Mouse (Mus musculus) heart, embryonic 11.5 days (tissue): Measurements from ENCODE around the gene C2cd2l. TPM values are rescaled to one million over a fixed set of nuclear protein-coding genes. Genes with fewer than 3 reads are reported as not detected.

ENCODE experiments used
- ATAC-seq: fragments of 200-750 bp; cut with Nextera tagmentation; replicated peaks from 2 replicates; pipeline ENCODE4 v1.8.0; 2017; ENCODE audit warnings: moderate library complexity; ENCODE audit not compliant: insufficient number of reproducible peaks, low FRiP score, low TSS enrichment
- H3K27ac ChIP-seq: fragments of 300-500 bp; sonication (generic); 2 replicates; pipeline ENCODE4 v1.5.1; 2014; ENCODE audit warnings: mild to moderate bottlenecking, low read depth, low read length
- H3K27me3 ChIP-seq: fragments of 300-500 bp; sonication (generic); 2 replicates; pipeline ENCODE4 v1.6.1; 2014; ENCODE audit warnings: mild to moderate bottlenecking, low read length, mixed read lengths; ENCODE audit not compliant: control insufficient read depth, insufficient read depth
- H3K36me3 ChIP-seq: fragments of 300-500 bp; sonication (generic); 2 replicates; pipeline ENCODE4 v1.6.1; 2014; ENCODE audit warnings: mild to moderate bottlenecking, low read length, moderate library complexity, mixed read lengths; ENCODE audit not compliant: control insufficient read depth, insufficient read depth
- H3K4me1 ChIP-seq: fragments of 300-500 bp; sonication (generic); 2 replicates; pipeline ENCODE4 v1.6.1; 2014; ENCODE audit warnings: low read length; ENCODE audit not compliant: control insufficient read depth, insufficient read depth
- H3K4me2 ChIP-seq: fragments of 300-500 bp; sonication (generic); 2 replicates; pipeline ENCODE4 v1.6.1; 2014; ENCODE audit warnings: mild to moderate bottlenecking, moderate library complexity
- H3K4me3 ChIP-seq: fragments of 300-500 bp; sonication (generic); 2 replicates; pipeline ENCODE4 v1.5.1; 2014; ENCODE audit warnings: low read depth, low read length
- H3K9ac ChIP-seq: fragments of 300-500 bp; sonication (generic); 2 replicates; pipeline ENCODE4 v1.6.1; 2014; ENCODE audit warnings: mild to moderate bottlenecking, low read depth, low read length, moderate library complexity
- H3K9me3 ChIP-seq: fragments of 300-500 bp; sonication (generic); replicated peaks from 2 replicates; pipeline ENCODE4 v1.6.1; 2016; ENCODE audit warnings: low read length; ENCODE audit not compliant: control insufficient read depth
- WGBS: fragments of 180-500 bp; shearing (Covaris S2); extraction: QIAGEN DNeasy Blood & Tissue Kit; methylation state at CpG from one replicate; pipeline ENCODE4 v1.1.7; 2014; ENCODE audit not compliant: insufficient replicate concordance; 5-methylcytosine and 5-hydroxymethylcytosine counted together
- polyA plus RNA-seq: library from polyadenylated mRNA; unstranded; fragments of >200 nt; fragmentation: Nextera tagmentation; extraction: Ambion mirVana; gene quantifications from 2 replicates; pipeline ENCODE4 v1.2.1, GENCODE M21; 2014

The C2cd2l gene
- polyA plus RNA-seq, 1 experiment from 2014 or later: 4.7 TPM

- Histone ChIP-seq H3K4me1 (peaks cover 24% of the 10 kb centered on the region; the same call in 1 of the 2 replicates), H3K9me3 (no peaks in the 10 kb centered on the region), H3K36me3 (peaks cover 13% of the 10 kb centered on the region; the same call in 1 of the 2 replicates), H3K9ac (no peak overlapping the region), H3K4me2 (no peak overlapping the region), H3K27me3 (no peaks in the 10 kb centered on the region), H3K4me3 (no peak overlapping the region), H3K27ac (no peak overlapping the region)
- no peak for ATAC-seq
- WGBS: 71% methylated on average over 4 of the region's 4 CpGs
These were observed 5.9 kb downstream of the C2cd2l start for GRCm38 (mm10) chr9:44314257-44314547.

- no peak overlapping the region for H3K27ac ChIP-seq
- no peak overlapping the region for H3K4me2 ChIP-seq
- no peak overlapping the region for H3K4me3 ChIP-seq
- H3K36me3 ChIP-seq: peaks cover 13% of the 10 kb centered on the region; the same call in 1 of the 2 replicates
- 72% methylated on average over 19 of the region's 19 CpGs for WGBS
- ATAC-seq: no peak
- H3K9ac ChIP-seq: no peak overlapping the region
- H3K4me1 ChIP-seq: peaks cover 23% of the 10 kb centered on the region; the same call in 1 of the 2 replicates
- H3K9me3 ChIP-seq: no peaks in the 10 kb centered on the region
- no peaks in the 10 kb centered on the region for H3K27me3 ChIP-seq
These were observed 6.4 kb downstream of the C2cd2l start for GRCm38 (mm10) chr9:44313476-44314256.

- H3K36me3 ChIP-seq: peaks cover 13% of the 10 kb centered on the region; the same call in 1 of the 2 replicates
- no peaks in the 10 kb centered on the region for H3K27me3 ChIP-seq
- H3K4me3 ChIP-seq: peak overlapping the region; percentile 4; the same call in 1 of the 2 replicates
- H3K9me3 ChIP-seq: no peaks in the 10 kb centered on the region
- peaks cover 11% of the 10 kb centered on the region; the same call in 1 of the 2 replicates for H3K4me1 ChIP-seq
- peak overlapping the region; percentile 32; the same call in 1 of the 2 replicates for H3K27ac ChIP-seq
- H3K4me2 ChIP-seq: peak overlapping the region; percentile 54
- ATAC-seq: no peak
- peak overlapping the region; percentile 30 for H3K9ac ChIP-seq
- WGBS: 13% methylated on average over 27 of the region's 27 CpGs
These were observed 8.7 kb downstream of the C2cd2l start for GRCm38 (mm10) chr9:44311136-44312134.

GRCm38 (mm10) chr9:44310750-44311135, 9.3 kb downstream of the C2cd2l start:
- Histone ChIP-seq H3K27ac (peak overlapping the region; percentile 32; the same call in 1 of the 2 replicates), H3K4me2 (peak overlapping the region; percentile 54), H3K4me3 (no peak overlapping the region), H3K9me3 (no peaks in the 10 kb centered on the region), H3K36me3 (peaks cover 10% of the 10 kb centered on the region; the same call in 1 of the 2 replicates), H3K27me3 (no peaks in the 10 kb centered on the region), H3K4me1 (peaks cover 11% of the 10 kb centered on the region; the same call in 1 of the 2 replicates), H3K9ac (peak overlapping the region; percentile 30)
- ATAC-seq: no peak
- WGBS: 24% methylated on average over 10 of the region's 10 CpGs

GRCm38 (mm10) chr9:44309756-44310155, 10.3 kb downstream of the C2cd2l start:
- WGBS: 59% methylated on average over 3 of the region's 3 CpGs
- Histone ChIP-seq H3K27ac (no peak overlapping the region), H3K9ac (no peak overlapping the region)

GRCm38 (mm10) chr9:44307248-44307647, 12.8 kb downstream of the C2cd2l start:
- peaks cover 14% of the 10 kb centered on the region; the same call in 1 of the 2 replicates for H3K4me1 ChIP-seq
- 90% methylated on average over 2 of the region's 2 CpGs for WGBS
- no peak overlapping the region for H3K4me2 ChIP-seq
- no peak overlapping the region for H3K27ac ChIP-seq
- no peak for ATAC-seq
- H3K9ac ChIP-seq: no peak overlapping the region
- H3K36me3 ChIP-seq: peaks cover 5% of the 10 kb centered on the region
- no peaks in the 10 kb centered on the region for H3K9me3 ChIP-seq
- no peak overlapping the region for H3K4me3 ChIP-seq
- no peaks in the 10 kb centered on the region for H3K27me3 ChIP-seq

More at GRCm38 (mm10) chr9:44309756-44310155, 10.3 kb downstream of the C2cd2l start:
- H3K9me3 ChIP-seq: no peaks in the 10 kb centered on the region
- no peak overlapping the region for H3K4me2 ChIP-seq
- H3K4me1 ChIP-seq: peaks cover 11% of the 10 kb centered on the region; the same call in 1 of the 2 replicates
- H3K27me3 ChIP-seq: no peaks in the 10 kb centered on the region
- ATAC-seq: no peak
- 0 out of 2 replicates have a peak, but pooled peaks cover 7% of the 10 kb centered on the region for H3K36me3 ChIP-seq
- H3K4me3 ChIP-seq: no peak overlapping the region

- no peak overlapping the region for H3K9ac ChIP-seq
- no peaks in the 10 kb centered on the region for H3K27me3 ChIP-seq
- H3K9me3 ChIP-seq: no peaks in the 10 kb centered on the region
- H3K36me3 ChIP-seq: peaks cover 12% of the 10 kb centered on the region
- H3K4me3 ChIP-seq: no peak overlapping the region
- no peak for ATAC-seq
- peaks cover 14% of the 10 kb centered on the region; the same call in 1 of the 2 replicates for H3K4me1 ChIP-seq
- WGBS: 88% methylated on average over 6 of the region's 6 CpGs
- no peak overlapping the region for H3K27ac ChIP-seq
- H3K4me2 ChIP-seq: no peak overlapping the region
These were observed 13.6 kb downstream of the C2cd2l start for GRCm38 (mm10) chr9:44306532-44306931.

GRCm38 (mm10) chr9:44305466-44306079, 14.5 kb downstream of the C2cd2l start, which contains the start of gene Hinfp:
Gene Hinfp, minus strand, starts transcription at chr9:44305671.
- Histone ChIP-seq H3K9ac (peak within 1 kb of the TSS; percentile 95), H3K4me2 (peak within 1 kb of the TSS; percentile 87), H3K27ac (peak within 1 kb of the TSS; percentile 63), H3K36me3 (peaks cover 17% of the 10 kb centered on the region), H3K27me3 (no peaks in the 10 kb centered on the region), H3K4me3 (peak within 1 kb of the TSS; percentile 97), H3K9me3 (no peaks in the 10 kb centered on the region), H3K4me1 (peaks cover 6% of the 10 kb centered on the region; the same call in 1 of the 2 replicates)
- peak; percentile 97 for ATAC-seq
- under 1% methylated on average over 54 of the region's 54 CpGs for whole genome bisulfite sequencing
